Mouse (Mus musculus) testis, adult 2 months (tissue): ENCODE measurements around the gene Gpr142.

Experiments
- CTCF ChIP-seq: fragments of 200-500 bp; IDR thresholded peaks from 2 replicates; pipeline ENCODE4 v1.5.1; 2012; ENCODE audit warnings: low read depth, mild to moderate bottlenecking, inconsistent platforms, low read length, moderate library complexity; ENCODE audit not compliant: control insufficient read depth, insufficient read depth, insufficient replicate concordance
- POLR2A ChIP-seq: fragments of 200-500 bp; IDR thresholded peaks from 2 replicates; pipeline ENCODE4 v1.6.1; 2012; ENCODE audit warnings: low read depth, mild to moderate bottlenecking, inconsistent platforms, low read length, moderate library complexity; ENCODE audit not compliant: control insufficient read depth

GRCm38 (mm10) chr11:114856125-114856524 lies 57.4 kb downstream of the Gpr142 start:
- no peak for TF ChIP-seq POLR2A
- TF ChIP-seq CTCF: no peak
